Mouse (Mus musculus): ENCODE measurements around the gene Zfp326. TPM values are rescaled to one million over a fixed set of nuclear protein-coding genes. Genes with fewer than 3 reads are reported as not detected.

Zfp326 gene
- polyA plus RNA-seq, 1 experiment from 2014 or later: 63.5 TPM

- no peak for DNase-seq (ENCODE audit: low spot score)
- no peaks in the 10 kb centered on the region for H3K36me3 ChIP-seq (ENCODE audit: control insufficient read depth, insufficient read depth, low read length)
- H3K9ac ChIP-seq (ENCODE audit: low read depth, low read length): no peak overlapping the region
- H3K27me3 ChIP-seq (ENCODE audit: control insufficient read depth, insufficient read depth, low read length): no peaks in the 10 kb centered on the region
- no peaks in the 10 kb centered on the region for H3K4me1 ChIP-seq (replicated peaks; ENCODE audit: control insufficient read depth, insufficient read depth, low read length)
- no peak overlapping the region for H3K4me3 ChIP-seq (ENCODE audit: low read depth, low read length)
- H3K9me3 ChIP-seq (ENCODE audit: control insufficient read depth, low read length): no peaks in the 10 kb centered on the region
- no peak overlapping the region for H3K27ac ChIP-seq (ENCODE audit: low read depth, low read length)
- WGBS: 85% methylated on average over 8 of the region's 8 CpGs
- no peak overlapping the region for H3K4me2 ChIP-seq (replicated peaks; ENCODE audit: low read depth, low read length)
- no peak for ATAC-seq (ENCODE audit: low FRiP score)
Observed at GRCm38 (mm10) chr5:105872176-105872575, 4.2 kb upstream of the Zfp326 start.

- no peaks in the 10 kb centered on the region for H3K9me3 ChIP-seq (ENCODE audit: control insufficient read depth, low read length)
- ATAC-seq (ENCODE audit: low FRiP score) (no peak), DNase-seq (ENCODE audit: low spot score) (no peak)
- no peak overlapping the region for H3K9ac ChIP-seq (ENCODE audit: low read depth, low read length)
- no peaks in the 10 kb centered on the region for H3K36me3 ChIP-seq (ENCODE audit: control insufficient read depth, insufficient read depth, low read length)
- H3K4me2 ChIP-seq (replicated peaks; ENCODE audit: low read depth, low read length): no peak overlapping the region
- H3K4me3 ChIP-seq (ENCODE audit: low read depth, low read length): no peak overlapping the region
- WGBS: 84% methylated on average over 7 of the region's 7 CpGs
- H3K27ac ChIP-seq (ENCODE audit: low read depth, low read length): no peak overlapping the region
- H3K4me1 ChIP-seq (replicated peaks; ENCODE audit: control insufficient read depth, insufficient read depth, low read length): no peaks in the 10 kb centered on the region
- H3K27me3 ChIP-seq (ENCODE audit: control insufficient read depth, insufficient read depth, low read length): no peaks in the 10 kb centered on the region
Observed at GRCm38 (mm10) chr5:105872916-105873315, 3.4 kb upstream of the Zfp326 start.

GRCm38 (mm10) chr5:105873774-105874173, 2.6 kb upstream of the Zfp326 start:
- ATAC-seq (ENCODE audit: low FRiP score) (no peak), DNase-seq (ENCODE audit: low spot score) (no peak)
- no peak overlapping the region for H3K4me2 ChIP-seq (replicated peaks; ENCODE audit: low read depth, low read length)
- H3K9ac ChIP-seq (ENCODE audit: low read depth, low read length): no peak overlapping the region
- no peak overlapping the region for H3K27ac ChIP-seq (ENCODE audit: low read depth, low read length)
- H3K4me3 ChIP-seq (ENCODE audit: low read depth, low read length): no peak overlapping the region
- no peaks in the 10 kb centered on the region for H3K27me3 ChIP-seq (ENCODE audit: control insufficient read depth, insufficient read depth, low read length)
- H3K9me3 ChIP-seq (ENCODE audit: control insufficient read depth, low read length): no peaks in the 10 kb centered on the region
- no peaks in the 10 kb centered on the region for H3K36me3 ChIP-seq (ENCODE audit: control insufficient read depth, insufficient read depth, low read length)
- 83% methylated on average over 3 of the region's 3 CpGs for WGBS
- H3K4me1 ChIP-seq (replicated peaks; ENCODE audit: control insufficient read depth, insufficient read depth, low read length): no peaks in the 10 kb centered on the region; the same call in 1 of the 2 replicates

GRCm38 (mm10) chr5:105874476-105874875, 1.9 kb upstream of the Zfp326 start:
- Histone ChIP-seq H3K27me3 (ENCODE audit: control insufficient read depth, insufficient read depth, low read length) (no peaks in the 10 kb centered on the region), H3K36me3 (ENCODE audit: control insufficient read depth, insufficient read depth, low read length) (no peaks in the 10 kb centered on the region), H3K4me3 (ENCODE audit: low read depth, low read length) (no peak overlapping the region), H3K4me1 (replicated peaks; ENCODE audit: control insufficient read depth, insufficient read depth, low read length) (peaks cover under 1% of the 10 kb centered on the region; the same call in 1 of the 2 replicates), H3K9ac (ENCODE audit: low read depth, low read length) (no peak overlapping the region), H3K9me3 (ENCODE audit: control insufficient read depth, low read length) (no peaks in the 10 kb centered on the region), H3K27ac (ENCODE audit: low read depth, low read length) (no peak overlapping the region), H3K4me2 (replicated peaks; ENCODE audit: low read depth, low read length) (no peak overlapping the region)
- ATAC-seq (ENCODE audit: low FRiP score) (no peak), DNase-seq (ENCODE audit: low spot score) (no peak)
- WGBS: 92% methylated on average over 11 of the region's 11 CpGs

GRCm38 (mm10) chr5:105876925-105877774, 785 bp downstream of the Zfp326 start:
- 1% methylated on average over 46 of the region's 46 CpGs for WGBS
- Histone ChIP-seq H3K9me3 (ENCODE audit: control insufficient read depth, low read length) (no peaks in the 10 kb centered on the region), H3K9ac (ENCODE audit: low read depth, low read length) (peak overlapping the region; percentile 99), H3K27ac (ENCODE audit: low read depth, low read length) (peak overlapping the region; percentile 90), H3K4me2 (replicated peaks; ENCODE audit: low read depth, low read length) (peak overlapping the region; percentile 56), H3K27me3 (ENCODE audit: control insufficient read depth, insufficient read depth, low read length) (no peaks in the 10 kb centered on the region), H3K4me3 (ENCODE audit: low read depth, low read length) (peak overlapping the region; percentile 93), H3K4me1 (replicated peaks; ENCODE audit: control insufficient read depth, insufficient read depth, low read length) (peaks cover 2% of the 10 kb centered on the region; the same call in 1 of the 2 replicates), H3K36me3 (ENCODE audit: control insufficient read depth, insufficient read depth, low read length) (0 out of 2 replicates have a peak, but pooled peaks cover 2% of the 10 kb centered on the region)
- DNase-seq (ENCODE audit: low spot score): peak; percentile 70
- no peak for ATAC-seq (ENCODE audit: low FRiP score)

- Histone ChIP-seq H3K36me3 (ENCODE audit: control insufficient read depth, insufficient read depth, low read length) (peaks cover 9% of the 10 kb centered on the region), H3K4me3 (ENCODE audit: low read depth, low read length) (no peak overlapping the region), H3K4me2 (replicated peaks; ENCODE audit: low read depth, low read length) (no peak overlapping the region), H3K27ac (ENCODE audit: low read depth, low read length) (no peak overlapping the region), H3K4me1 (replicated peaks; ENCODE audit: control insufficient read depth, insufficient read depth, low read length) (no peaks in the 10 kb centered on the region), H3K9ac (ENCODE audit: low read depth, low read length) (no peak overlapping the region), H3K9me3 (ENCODE audit: control insufficient read depth, low read length) (no peaks in the 10 kb centered on the region), H3K27me3 (ENCODE audit: control insufficient read depth, insufficient read depth, low read length) (no peaks in the 10 kb centered on the region)
- ATAC-seq (ENCODE audit: low FRiP score) (no peak), DNase-seq (ENCODE audit: low spot score) (no peak)
- WGBS: 93% methylated on average over 4 of the region's 4 CpGs
Observed at GRCm38 (mm10) chr5:105887317-105887716, 11.0 kb downstream of the Zfp326 start.

- no peak for DNase-seq (ENCODE audit: low spot score)
- Histone ChIP-seq H3K9ac (ENCODE audit: low read depth, low read length) (no peak overlapping the region), H3K27me3 (ENCODE audit: control insufficient read depth, insufficient read depth, low read length) (no peaks in the 10 kb centered on the region), H3K4me1 (replicated peaks; ENCODE audit: control insufficient read depth, insufficient read depth, low read length) (no peaks in the 10 kb centered on the region), H3K9me3 (ENCODE audit: control insufficient read depth, low read length) (no peaks in the 10 kb centered on the region), H3K4me3 (ENCODE audit: low read depth, low read length) (no peak overlapping the region), H3K36me3 (ENCODE audit: control insufficient read depth, insufficient read depth, low read length) (peaks cover 3% of the 10 kb centered on the region; the same call in 1 of the 2 replicates), H3K4me2 (replicated peaks; ENCODE audit: low read depth, low read length) (no peak overlapping the region), H3K27ac (ENCODE audit: low read depth, low read length) (no peak overlapping the region)
- WGBS: 94% methylated on average over 4 of the region's 4 CpGs
- no peak for ATAC-seq (ENCODE audit: low FRiP score)
Observed at GRCm38 (mm10) chr5:105898161-105898560, 21.8 kb downstream of the Zfp326 start.

- no peaks in the 10 kb centered on the region for H3K27me3 ChIP-seq (ENCODE audit: control insufficient read depth, insufficient read depth, low read length)
- H3K4me1 ChIP-seq (replicated peaks; ENCODE audit: control insufficient read depth, insufficient read depth, low read length): no peaks in the 10 kb centered on the region
- no peaks in the 10 kb centered on the region for H3K9me3 ChIP-seq (ENCODE audit: control insufficient read depth, low read length)
- DNase-seq (ENCODE audit: low spot score) (no peak), ATAC-seq (ENCODE audit: low FRiP score) (no peak)
- peaks cover 7% of the 10 kb centered on the region for H3K36me3 ChIP-seq (ENCODE audit: control insufficient read depth, insufficient read depth, low read length)
- no peak overlapping the region for H3K9ac ChIP-seq (ENCODE audit: low read depth, low read length)
- no peak overlapping the region for H3K4me2 ChIP-seq (replicated peaks; ENCODE audit: low read depth, low read length)
- H3K27ac ChIP-seq (ENCODE audit: low read depth, low read length): no peak overlapping the region
- no peak overlapping the region for H3K4me3 ChIP-seq (ENCODE audit: low read depth, low read length)
- 85% methylated on average over 5 of the region's 5 CpGs for WGBS
Observed at GRCm38 (mm10) chr5:105909209-105909608, 32.8 kb downstream of the Zfp326 start.

GRCm38 (mm10) chr5:105909671-105910070, 33.3 kb downstream of the Zfp326 start:
- Histone ChIP-seq H3K9me3 (ENCODE audit: control insufficient read depth, low read length) (no peaks in the 10 kb centered on the region), H3K9ac (ENCODE audit: low read depth, low read length) (no peak overlapping the region), H3K4me2 (replicated peaks; ENCODE audit: low read depth, low read length) (no peak overlapping the region), H3K4me1 (replicated peaks; ENCODE audit: control insufficient read depth, insufficient read depth, low read length) (no peaks in the 10 kb centered on the region), H3K36me3 (ENCODE audit: control insufficient read depth, insufficient read depth, low read length) (peaks cover 7% of the 10 kb centered on the region), H3K27me3 (ENCODE audit: control insufficient read depth, insufficient read depth, low read length) (no peaks in the 10 kb centered on the region), H3K4me3 (ENCODE audit: low read depth, low read length) (no peak overlapping the region), H3K27ac (ENCODE audit: low read depth, low read length) (no peak overlapping the region)
- DNase-seq (ENCODE audit: low spot score): no peak
- ATAC-seq (ENCODE audit: low FRiP score): no peak
- WGBS: 93% methylated on average over 3 of the region's 3 CpGs
